Mouse (Mus musculus): ENCODE results near the gene Gm10282. TPM values are rescaled to one million over a fixed set of nuclear protein-coding genes. Genes with fewer than 3 reads are reported as not detected.

The Gm10282 gene
- polyA plus RNA-seq, 1 experiment from 2014 or later = 14.8 TPM

- H3K9ac ChIP-seq = no peak overlapping the region
- no peak overlapping the region for H3K27ac ChIP-seq
- H3K4me3 ChIP-seq = no peak overlapping the region
- no peaks in the 10 kb centered on the region for H3K36me3 ChIP-seq
- H3K4me2 ChIP-seq = no peak overlapping the region
- H3K27me3 ChIP-seq = no peaks in the 10 kb centered on the region
- ATAC-seq (replicated peaks; ENCODE audit: insufficient number of reproducible peaks, insufficient read depth, low FRiP score, low read depth) = no peak
- H3K4me1 ChIP-seq (replicated peaks) = peaks cover 11% of the 10 kb centered on the region
- WGBS = 60% methylated on average over 11 of the region's 11 CpGs
- H3K9me3 ChIP-seq (replicated peaks) = no peaks in the 10 kb centered on the region
Observed at GRCm38 (mm10) chr8:72271051-72271660, 33.9 kb downstream of the Gm10282 start.

- no peak for ATAC-seq (replicated peaks; ENCODE audit: insufficient number of reproducible peaks, insufficient read depth, low FRiP score, low read depth)
- Histone ChIP-seq H3K36me3 (no peaks in the 10 kb centered on the region), H3K4me3 (no peak overlapping the region), H3K9ac (no peak overlapping the region), H3K9me3 (replicated peaks) (no peaks in the 10 kb centered on the region), H3K27ac (no peak overlapping the region), H3K4me1 (replicated peaks) (peaks cover 11% of the 10 kb centered on the region), H3K27me3 (no peaks in the 10 kb centered on the region), H3K4me2 (no peak overlapping the region)
- 85% methylated on average over 12 of the region's 12 CpGs for WGBS
Observed at GRCm38 (mm10) chr8:72270606-72271005, 34.5 kb downstream of the Gm10282 start.

DNA sequence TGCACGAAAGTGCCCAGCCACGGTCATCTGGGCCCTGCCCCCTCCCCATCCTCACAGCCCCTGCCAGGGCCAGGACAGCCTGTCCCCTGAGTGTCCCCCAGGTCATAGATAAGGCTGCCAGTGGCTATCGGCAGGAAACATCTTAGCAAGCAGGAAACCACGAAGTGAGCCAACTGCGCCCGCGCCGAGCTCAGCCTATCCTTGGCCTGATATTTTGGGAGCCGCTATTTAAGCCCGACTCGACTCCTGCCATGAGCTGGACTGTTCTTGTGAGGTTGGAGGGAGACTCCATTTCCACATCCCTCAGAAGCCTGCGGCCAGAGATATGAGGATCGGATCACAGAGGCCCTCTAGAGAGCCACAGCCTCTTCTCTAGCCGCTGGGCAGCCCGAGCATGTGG, 36.7 kb downstream of the Gm10282 start:
- H3K4me2 ChIP-seq = peak overlapping the region; percentile 34
- peak overlapping the region; percentile 34; the same call in 1 of the 2 replicates for H3K9ac ChIP-seq
- H3K36me3 ChIP-seq = no peaks in the 10 kb centered on the region
- H3K27me3 ChIP-seq = no peaks in the 10 kb centered on the region
- ATAC-seq (replicated peaks; ENCODE audit: insufficient number of reproducible peaks, insufficient read depth, low FRiP score, low read depth) = peak; percentile 87
- H3K4me1 ChIP-seq (replicated peaks) = peaks cover 11% of the 10 kb centered on the region
- H3K9me3 ChIP-seq (replicated peaks) = no peaks in the 10 kb centered on the region
- WGBS = 34% methylated on average over 15 of the region's 15 CpGs
- H3K27ac ChIP-seq = peak overlapping the region; percentile 83
- H3K4me3 ChIP-seq = no peak overlapping the region

- WGBS = 96% methylated on average over 8 of the region's 8 CpGs
- ATAC-seq (replicated peaks; ENCODE audit: insufficient number of reproducible peaks, insufficient read depth, low FRiP score, low read depth) = no peak
Observed at GRCm38 (mm10) chr8:72267106-72267505, 38.0 kb downstream of the Gm10282 start.

DNA sequence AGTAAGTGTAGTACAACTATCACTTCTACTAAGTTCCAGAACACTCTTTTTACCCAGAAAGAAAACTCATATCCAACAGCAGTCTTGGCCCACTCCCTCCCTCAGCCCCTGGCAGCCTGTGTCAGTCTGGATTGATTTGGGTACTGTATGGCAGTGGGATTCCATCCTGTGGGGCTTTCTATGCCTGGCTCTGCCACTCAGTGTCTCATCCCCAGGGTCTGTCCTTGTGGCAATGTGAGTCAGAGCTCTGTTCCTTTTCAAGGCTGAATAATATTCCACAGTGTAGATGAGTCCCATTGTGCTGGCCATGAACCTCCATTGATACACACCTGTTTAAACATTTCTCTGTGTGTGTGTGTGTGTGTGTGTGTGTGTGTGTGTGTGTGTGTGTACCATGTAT, 38.4 kb downstream of the Gm10282 start:
- H3K9me3 ChIP-seq (replicated peaks) = no peaks in the 10 kb centered on the region
- ATAC-seq (replicated peaks; ENCODE audit: insufficient number of reproducible peaks, insufficient read depth, low FRiP score, low read depth) = no peak
- H3K4me2 ChIP-seq = no peak overlapping the region
- no peak overlapping the region for H3K27ac ChIP-seq
- H3K9ac ChIP-seq = no peak overlapping the region
- H3K36me3 ChIP-seq = no peaks in the 10 kb centered on the region
- no peak overlapping the region for H3K4me3 ChIP-seq
- peaks cover 16% of the 10 kb centered on the region for H3K4me1 ChIP-seq (replicated peaks)
- H3K27me3 ChIP-seq = no peaks in the 10 kb centered on the region

More at GRCm38 (mm10) chr8:72267106-72267505, 38.0 kb downstream of the Gm10282 start:
- H3K9me3 ChIP-seq (replicated peaks) = no peaks in the 10 kb centered on the region
- no peaks in the 10 kb centered on the region for H3K36me3 ChIP-seq
- H3K4me3 ChIP-seq = no peak overlapping the region
- H3K4me2 ChIP-seq = no peak overlapping the region
- peaks cover 12% of the 10 kb centered on the region for H3K4me1 ChIP-seq (replicated peaks)
- no peaks in the 10 kb centered on the region for H3K27me3 ChIP-seq
- no peak overlapping the region for H3K27ac ChIP-seq
- H3K9ac ChIP-seq = no peak overlapping the region

GRCm38 (mm10) chr8:72265342-72265741, 39.7 kb downstream of the Gm10282 start:
- WGBS = 44% methylated on average over 5 of the region's 7 CpGs
- Histone ChIP-seq H3K4me3 (no peak overlapping the region), H3K9ac (no peak overlapping the region), H3K27ac (no peak overlapping the region), H3K9me3 (replicated peaks) (no peaks in the 10 kb centered on the region), H3K27me3 (no peaks in the 10 kb centered on the region), H3K4me1 (replicated peaks) (peaks cover 27% of the 10 kb centered on the region), H3K36me3 (no peaks in the 10 kb centered on the region), H3K4me2 (no peak overlapping the region)
- ATAC-seq (replicated peaks; ENCODE audit: insufficient number of reproducible peaks, insufficient read depth, low FRiP score, low read depth) = peak; percentile 39; the same call in 1 of the 2 replicates

DNA sequence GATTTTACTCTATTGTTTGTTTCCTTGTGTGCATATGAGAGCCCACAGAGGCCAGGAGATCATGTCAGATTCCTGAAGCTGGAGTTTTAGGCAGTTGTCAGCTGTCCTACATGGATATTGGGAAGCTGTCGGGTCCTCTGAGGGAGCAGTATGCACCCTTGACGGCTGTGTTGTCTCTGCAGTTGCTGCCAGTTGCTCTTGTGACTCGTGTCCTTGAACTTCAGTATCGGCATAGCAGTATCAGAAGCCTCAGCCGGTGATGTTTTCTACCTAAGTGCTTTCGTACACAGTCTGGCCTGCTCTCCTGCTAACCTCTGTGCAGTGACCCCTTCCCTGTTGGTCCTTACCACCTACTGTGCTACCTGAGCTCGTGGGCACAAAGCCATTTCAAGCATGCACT, 41.6 kb downstream of the Gm10282 start:
- H3K27me3 ChIP-seq = no peaks in the 10 kb centered on the region
- ATAC-seq (replicated peaks; ENCODE audit: insufficient number of reproducible peaks, insufficient read depth, low FRiP score, low read depth) = no peak
- peaks cover 20% of the 10 kb centered on the region for H3K4me1 ChIP-seq (replicated peaks)
- no peaks in the 10 kb centered on the region for H3K36me3 ChIP-seq
- 62% methylated on average over 7 of the region's 7 CpGs for whole genome bisulfite sequencing
- no peaks in the 10 kb centered on the region for H3K9me3 ChIP-seq (replicated peaks)
- no peak overlapping the region for H3K4me2 ChIP-seq
- no peak overlapping the region for H3K27ac ChIP-seq
- no peak overlapping the region for H3K9ac ChIP-seq
- H3K4me3 ChIP-seq = no peak overlapping the region

DNA sequence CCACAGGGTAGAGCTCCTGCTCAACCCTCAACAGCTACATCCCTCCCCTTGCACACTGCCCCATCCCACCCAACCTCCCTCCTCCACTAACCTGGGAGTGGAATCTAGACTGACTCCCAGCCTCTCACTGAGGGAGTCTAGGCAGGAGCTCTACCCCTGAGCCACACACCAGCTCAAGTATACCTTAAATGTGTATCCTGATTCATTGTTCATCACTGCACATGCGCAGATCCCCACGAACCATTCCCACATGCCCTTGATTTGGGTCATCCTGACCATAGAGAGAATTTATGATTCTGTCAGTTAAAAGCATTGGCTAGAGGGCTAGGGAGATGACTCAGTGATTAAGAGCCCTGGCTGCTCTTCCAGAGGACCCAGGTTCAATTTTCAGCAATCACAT, 42.3 kb downstream of the Gm10282 start:
- H3K36me3 ChIP-seq = no peaks in the 10 kb centered on the region
- H3K4me3 ChIP-seq = no peak overlapping the region
- H3K9me3 ChIP-seq (replicated peaks) = no peaks in the 10 kb centered on the region
- no peak for ATAC-seq (replicated peaks; ENCODE audit: insufficient number of reproducible peaks, insufficient read depth, low FRiP score, low read depth)
- no peak overlapping the region for H3K9ac ChIP-seq
- peaks cover 16% of the 10 kb centered on the region for H3K4me1 ChIP-seq (replicated peaks)
- WGBS = 86% methylated on average over 2 of the region's 2 CpGs
- no peak overlapping the region for H3K4me2 ChIP-seq
- H3K27me3 ChIP-seq = no peaks in the 10 kb centered on the region
- no peak overlapping the region for H3K27ac ChIP-seq

DNA sequence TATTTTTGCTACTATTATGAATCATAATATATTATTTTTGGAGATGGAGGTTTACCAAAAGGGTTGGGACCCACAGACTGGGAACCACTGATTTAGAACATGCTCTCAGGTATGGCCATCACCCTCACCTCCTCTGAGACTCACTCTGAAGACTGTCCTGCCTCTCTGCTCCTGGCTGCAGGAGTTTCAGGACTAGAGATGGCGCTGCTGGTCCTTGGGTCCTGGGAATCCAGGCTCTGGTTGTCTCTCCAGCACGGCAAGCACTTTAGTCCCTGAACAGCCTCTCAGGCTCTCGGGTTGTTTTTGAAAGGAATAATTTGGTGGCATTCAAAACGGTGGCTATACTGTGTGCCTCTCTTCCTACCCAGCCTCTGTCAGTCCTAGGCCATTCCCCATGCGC, 43.2 kb downstream of the Gm10282 start:
- no peaks in the 10 kb centered on the region for H3K9me3 ChIP-seq (replicated peaks)
- H3K4me2 ChIP-seq = no peak overlapping the region
- H3K4me1 ChIP-seq (replicated peaks) = peaks cover 16% of the 10 kb centered on the region
- peaks cover 2% of the 10 kb centered on the region; the same call in 1 of the 2 replicates for H3K36me3 ChIP-seq
- no peaks in the 10 kb centered on the region for H3K27me3 ChIP-seq
- H3K4me3 ChIP-seq = no peak overlapping the region
- ATAC-seq (replicated peaks; ENCODE audit: insufficient number of reproducible peaks, insufficient read depth, low FRiP score, low read depth) = no peak
- WGBS = 37% methylated on average over 5 of the region's 5 CpGs
- H3K9ac ChIP-seq = no peak overlapping the region
- no peak overlapping the region; the same call in 1 of the 2 replicates for H3K27ac ChIP-seq

GRCm38 (mm10) chr8:72261431-72261830, 43.6 kb downstream of the Gm10282 start:
- peaks cover 5% of the 10 kb centered on the region; the same call in 1 of the 2 replicates for H3K36me3 ChIP-seq
- no peaks in the 10 kb centered on the region for H3K9me3 ChIP-seq (replicated peaks)
- peaks cover 16% of the 10 kb centered on the region for H3K4me1 ChIP-seq (replicated peaks)
- no peaks in the 10 kb centered on the region for H3K27me3 ChIP-seq
- H3K27ac ChIP-seq = peak overlapping the region; percentile 54
- no peak overlapping the region for H3K4me2 ChIP-seq
- no peak for ATAC-seq (replicated peaks; ENCODE audit: insufficient number of reproducible peaks, insufficient read depth, low FRiP score, low read depth)
- H3K9ac ChIP-seq = no peak overlapping the region
- no peak overlapping the region for H3K4me3 ChIP-seq

- H3K9ac ChIP-seq = 0 out of 2 replicates have a peak overlapping the region, but pooled peaks have one; percentile 24
- H3K27ac ChIP-seq = peak overlapping the region; percentile 68
Observed at GRCm38 (mm10) chr8:72261019-72261418, 44.0 kb downstream of the Gm10282 start.

DNA sequence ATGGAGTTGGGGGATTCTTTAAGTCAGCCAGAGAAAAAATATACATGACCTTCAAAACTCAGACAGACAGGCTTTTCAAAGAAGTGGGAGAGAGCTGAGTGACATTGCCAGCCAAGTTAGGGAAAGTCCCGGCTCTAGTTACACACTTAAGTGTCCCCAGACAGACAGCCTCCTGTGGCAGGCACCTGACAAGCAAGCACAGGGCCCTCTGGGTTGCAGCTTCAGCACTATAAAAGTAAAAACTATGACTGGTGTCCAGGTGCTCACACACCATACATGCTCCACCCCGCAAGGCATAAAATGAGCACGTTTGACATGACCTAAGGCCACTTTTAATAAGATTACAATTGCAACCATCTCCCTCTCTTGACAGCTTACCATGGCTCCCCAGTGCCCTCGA, 44.5 kb downstream of the Gm10282 start:
- Histone ChIP-seq H3K27ac (peak overlapping the region; percentile 68), H3K4me2 (no peak overlapping the region), H3K9ac (0 out of 2 replicates have a peak overlapping the region, but pooled peaks have one; percentile 24), H3K36me3 (peaks cover 8% of the 10 kb centered on the region; the same call in 1 of the 2 replicates), H3K27me3 (no peaks in the 10 kb centered on the region), H3K4me3 (no peak overlapping the region), H3K9me3 (replicated peaks) (no peaks in the 10 kb centered on the region), H3K4me1 (replicated peaks) (peaks cover 16% of the 10 kb centered on the region)
- WGBS = 46% methylated on average over 4 of the region's 4 CpGs
- no peak for ATAC-seq (replicated peaks; ENCODE audit: insufficient number of reproducible peaks, insufficient read depth, low FRiP score, low read depth)

More at GRCm38 (mm10) chr8:72261019-72261418, 44.0 kb downstream of the Gm10282 start:
- no peaks in the 10 kb centered on the region for H3K27me3 ChIP-seq
- no peaks in the 10 kb centered on the region for H3K9me3 ChIP-seq (replicated peaks)
- ATAC-seq (replicated peaks; ENCODE audit: insufficient number of reproducible peaks, insufficient read depth, low FRiP score, low read depth) = no peak
- peaks cover 5% of the 10 kb centered on the region; the same call in 1 of the 2 replicates for H3K36me3 ChIP-seq
- H3K4me3 ChIP-seq = no peak overlapping the region
- H3K4me2 ChIP-seq = no peak overlapping the region
- peaks cover 16% of the 10 kb centered on the region for H3K4me1 ChIP-seq (replicated peaks)
- 8% methylated on average over 2 of the region's 2 CpGs for WGBS
